8 mouse cellular contexts compared by ENCODE assay signal in genomic region chr16:74411021-74411420, GRCm38 (mm10). TPM values are rescaled to one million over a fixed set of nuclear protein-coding genes. Genes with fewer than 3 reads are reported as not detected.
DNase-seq lines count a peak whose midpoint lies in the region; ATAC-seq and TF ChIP-seq lines count a peak whose summit lies in the region.

No protein-coding gene starts in this region.

- H3K27me3 ChIP-seq in kidney, adult 2 months (replicated peaks; ENCODE audit: control insufficient read depth, insufficient read depth, low read length), result no peaks in the 10 kb centered on the region; the same call in 1 of the 2 replicates
- peaks cover 11% of the 10 kb centered on the region for H3K27me3 ChIP-seq in embryonic facial prominence, embryonic 10.5 days (replicated peaks; ENCODE audit: low read depth, poor library complexity, severe bottlenecking)
- H3K27me3 ChIP-seq in intestine, embryonic 15.5 days (replicated peaks), result no peaks in the 10 kb centered on the region
- no peaks in the 10 kb centered on the region for H3K27me3 ChIP-seq in midbrain, embryonic 14.5 days (ENCODE audit: control insufficient read depth, insufficient read depth, low read length)

- peak overlapping the region; percentile 53 for H3K9ac ChIP-seq in intestine, embryonic 15.5 days
- peak overlapping the region; percentile 78 for H3K9ac ChIP-seq in midbrain, embryonic 14.5 days (replicated peaks; ENCODE audit: low read length)

- H3K4me2 ChIP-seq in intestine, embryonic 15.5 days (replicated peaks), result peak overlapping the region; percentile 94
- peak overlapping the region; percentile 91 for H3K4me2 ChIP-seq in midbrain, embryonic 14.5 days (ENCODE audit: low read length)

- H3K9me3 ChIP-seq in embryonic facial prominence, embryonic 10.5 days, result no peaks in the 10 kb centered on the region
- H3K9me3 ChIP-seq in intestine, embryonic 15.5 days, result no peaks in the 10 kb centered on the region
- no peaks in the 10 kb centered on the region for H3K9me3 ChIP-seq in midbrain, embryonic 14.5 days (ENCODE audit: control insufficient read depth, low read length)

- WGBS in kidney, adult 2 months, result 4% methylated on average over 16 of the region's 16 CpGs
- under 1% methylated on average over 16 of the region's 16 CpGs for WGBS in embryonic facial prominence, embryonic 10.5 days
- WGBS in intestine, embryonic 15.5 days, result under 1% methylated on average over 16 of the region's 16 CpGs
- 0% methylated on average over 16 of the region's 16 CpGs for WGBS in midbrain, embryonic 14.5 days

- peak overlapping the region; percentile 52 for H3K4me3 ChIP-seq in kidney, adult 2 months (ENCODE audit: insufficient read depth, low read depth, low read length)
- peak overlapping the region; percentile 73 for H3K4me3 ChIP-seq in embryonic facial prominence, embryonic 10.5 days
- H3K4me3 ChIP-seq in intestine, embryonic 15.5 days (replicated peaks), result peak overlapping the region; percentile 53
- peak overlapping the region; percentile 69 for H3K4me3 ChIP-seq in midbrain, embryonic 14.5 days (replicated peaks; ENCODE audit: low read depth, low read length)

- H3K4me1 ChIP-seq in kidney, adult 2 months (ENCODE audit: control insufficient read depth, insufficient read depth, low read length), result 0 out of 2 replicates have a peak, but pooled peaks cover 3% of the 10 kb centered on the region
- H3K4me1 ChIP-seq in embryonic facial prominence, embryonic 10.5 days, result peaks cover 30% of the 10 kb centered on the region
- H3K4me1 ChIP-seq in intestine, embryonic 15.5 days (replicated peaks), result no peaks in the 10 kb centered on the region
- 0 out of 2 replicates have a peak, but pooled peaks cover 2% of the 10 kb centered on the region for H3K4me1 ChIP-seq in midbrain, embryonic 14.5 days (ENCODE audit: control insufficient read depth, insufficient read depth, low read length)

- TF ChIP-seq POLR2A in kidney, adult 2 months (IDR thresholded peaks at IDR 0.05; ENCODE audit: low read depth, low read length), result no peak

- no peak for TF ChIP-seq CTCF in kidney, adult 2 months (conservative IDR thresholded peaks at IDR 0.05; ENCODE audit: insufficient read depth, insufficient read length, low read depth, low read length)

- no peak for ATAC-seq in intestine, embryonic 15.5 days
- ATAC-seq in midbrain, embryonic 14.5 days (ENCODE audit: low FRiP score, low TSS enrichment), result no peak
- ATAC-seq in cerebellum, adult (ENCODE audit: insufficient number of reproducible peaks, low FRiP score, low TSS enrichment), result no peak

- no peak for DNase-seq in kidney, adult 2 months
- no peak for DNase-seq in kidney, postnatal 36 days
- DNase-seq in embryonic facial prominence, embryonic 10.5 days (ENCODE audit: low spot score), result peak; percentile 57
- DNase-seq in midbrain, embryonic 14.5 days, result peak; percentile 66
- DNase-seq in adrenal gland, postnatal 25 days, result no peak
- no peak for DNase-seq in urinary bladder, adult 18-20 months (ENCODE audit: low spot score in 2 of 2)

- no peak overlapping the region for H3K27ac ChIP-seq in kidney, adult 2 months (ENCODE audit: insufficient read depth, low read depth, low read length)
- peak overlapping the region; percentile 88 for H3K27ac ChIP-seq in embryonic facial prominence, embryonic 10.5 days (replicated peaks)
- peak overlapping the region; percentile 62; the same call in 1 of the 2 replicates for H3K27ac ChIP-seq in intestine, embryonic 15.5 days
- H3K27ac ChIP-seq in midbrain, embryonic 14.5 days (replicated peaks; ENCODE audit: low read depth, low read length), result peak overlapping the region; percentile 91

- no peaks in the 10 kb centered on the region for H3K36me3 ChIP-seq in kidney, adult 2 months (ENCODE audit: control insufficient read depth, insufficient read depth, low read length)
- H3K36me3 ChIP-seq in embryonic facial prominence, embryonic 10.5 days (replicated peaks), result no peaks in the 10 kb centered on the region
- H3K36me3 ChIP-seq in intestine, embryonic 15.5 days, result no peaks in the 10 kb centered on the region
- no peaks in the 10 kb centered on the region for H3K36me3 ChIP-seq in midbrain, embryonic 14.5 days (ENCODE audit: control insufficient read depth, insufficient read depth, low read length)

RNA-seq across cellular contexts. Expression of gene Robo2, which starts 0.6 kb away (rescaled TPM):
- 15.3 and 17.1 TPM in 2 replicates for polyA plus RNA-seq in kidney, adult 2 months (2012; rRNA removed)
- polyA plus RNA-seq in embryonic facial prominence, embryonic 10.5 days (2016; fragmentation: Nextera tagmentation; extraction: Ambion mirVana), result 22.2 and 25.8 TPM in 2 replicates
- polyA plus RNA-seq in intestine, embryonic 15.5 days (2015; fragmentation: Nextera tagmentation; extraction: Ambion mirVana), result 19.0 and 21.1 TPM in 2 replicates
- 85.1 and 123 TPM in 2 replicates for polyA plus RNA-seq in midbrain, embryonic 14.5 days (2014; fragmentation: Nextera tagmentation; extraction: Ambion mirVana)
- total RNA-seq in adrenal gland, postnatal 25 days (2021), result 4.3 and 7.1 TPM in 2 replicates

Comparison
In these comparisons a context has a peak if more than half of its experiments do, and no peak if none do; other contexts are left out.
1. DNase-seq: peak in embryonic facial prominence, embryonic 10.5 days (single experiment) and midbrain, embryonic 14.5 days (single experiment); none in kidney, adult 2 months (single experiment), kidney, postnatal 36 days (0 of 2), adrenal gland, postnatal 25 days (single experiment) and urinary bladder, adult 18-20 months (0 of 2).
2. Peak in every context shown above with its lines, with median percentiles within 50 percentile points of each other: H3K4me3 ChIP-seq.